Mouse (Mus musculus): Measurements from ENCODE around the gene Hras. TPM values are rescaled to one million over a fixed set of nuclear protein-coding genes. Genes with fewer than 3 reads are reported as not detected.

Hras gene
- polyA plus RNA-seq, 1 experiment from 2014 or later = 182 TPM

DNA sequence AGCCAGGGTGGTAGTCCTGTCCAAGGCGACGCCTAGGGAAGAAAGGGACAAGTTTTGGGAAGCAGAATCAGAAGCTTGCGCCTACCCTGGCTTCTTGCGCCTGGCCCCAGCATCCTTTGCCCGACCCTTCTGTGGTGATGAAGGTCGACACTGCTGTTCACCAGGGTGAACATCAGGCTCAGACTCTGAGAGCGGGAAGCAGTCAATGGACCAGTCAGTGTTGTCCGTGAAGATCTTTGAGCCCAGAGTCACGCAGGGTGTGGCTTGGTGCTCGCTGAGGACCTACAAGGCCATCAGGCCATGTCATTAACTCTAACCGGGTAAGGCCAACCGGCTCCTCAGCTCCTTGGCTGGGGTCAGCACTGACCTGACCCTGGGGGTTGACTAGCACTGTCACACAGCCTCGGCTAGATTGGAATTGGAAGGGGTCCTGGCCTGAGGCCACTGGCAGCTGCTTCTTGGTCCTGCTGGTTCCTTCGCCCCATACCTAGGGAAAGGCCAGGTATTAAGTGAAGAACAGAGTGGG is 16.9 kb upstream of the Hras start:
- no peak overlapping the region for H3K27ac ChIP-seq (replicated peaks)
- 91% methylated on average over 14 of the region's 14 CpGs for WGBS
- H3K27me3 ChIP-seq = no peaks in the 10 kb centered on the region
- H3K9me3 ChIP-seq = no peaks in the 10 kb centered on the region
- no peak overlapping the region for H3K4me2 ChIP-seq
- H3K4me3 ChIP-seq = no peak overlapping the region
- ATAC-seq (ENCODE audit: low FRiP score, low read depth) = no peak
- no peaks in the 10 kb centered on the region for H3K36me3 ChIP-seq
- no peak overlapping the region for H3K9ac ChIP-seq
- peaks cover 6% of the 10 kb centered on the region for H3K4me1 ChIP-seq (replicated peaks)

DNA sequence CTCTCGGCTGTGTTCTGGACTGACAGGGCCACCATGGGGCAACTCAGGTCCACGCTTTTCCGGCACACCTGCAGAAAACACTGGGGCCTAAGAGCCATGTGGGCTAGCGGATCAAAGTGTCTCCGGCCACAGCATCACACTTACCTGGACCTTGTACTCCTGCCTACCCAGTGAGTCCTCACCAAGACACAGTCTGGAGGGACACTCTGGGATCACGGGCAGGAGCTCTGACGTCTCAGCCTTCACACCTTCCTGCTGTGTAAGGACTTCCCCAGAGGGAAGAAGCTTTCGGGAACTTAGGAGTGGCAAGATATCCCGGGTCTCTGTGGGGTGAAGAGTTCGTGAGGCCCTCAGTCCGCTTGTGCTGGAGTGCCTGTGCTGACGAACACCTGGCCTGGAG is 16.3 kb upstream of the Hras start:
- no peak overlapping the region for H3K4me2 ChIP-seq
- H3K9ac ChIP-seq = no peak overlapping the region
- no peak for ATAC-seq (ENCODE audit: low FRiP score, low read depth)
- no peak overlapping the region for H3K27ac ChIP-seq (replicated peaks)
- peaks cover 5% of the 10 kb centered on the region for H3K4me1 ChIP-seq (replicated peaks)
- no peak overlapping the region for H3K4me3 ChIP-seq
- H3K9me3 ChIP-seq = no peaks in the 10 kb centered on the region
- no peaks in the 10 kb centered on the region for H3K27me3 ChIP-seq
- H3K36me3 ChIP-seq = no peaks in the 10 kb centered on the region
- WGBS = 87% methylated on average over 12 of the region's 12 CpGs

DNA sequence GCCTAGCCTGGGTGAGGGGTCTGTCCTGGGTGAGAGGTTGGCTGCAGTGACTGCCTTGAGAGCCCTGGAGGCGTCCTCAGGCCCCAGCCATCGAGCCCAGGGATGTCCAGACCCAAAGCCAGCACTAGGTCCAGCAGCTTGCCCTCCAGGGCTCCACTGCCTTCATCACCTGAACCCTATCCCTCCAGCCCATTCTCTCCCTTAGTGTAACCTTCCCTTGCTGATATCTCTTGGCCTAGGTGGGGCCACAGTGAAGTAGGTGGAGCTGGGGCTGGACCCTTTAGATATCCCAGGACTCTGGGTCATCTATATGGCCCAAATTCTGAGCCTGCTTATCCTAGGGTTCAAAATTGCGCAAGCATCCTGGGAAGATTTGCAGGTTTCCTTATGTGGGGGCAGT is 15.7 kb upstream of the Hras start:
- Histone ChIP-seq H3K9ac (no peak overlapping the region), H3K27me3 (no peaks in the 10 kb centered on the region), H3K9me3 (no peaks in the 10 kb centered on the region), H3K4me2 (no peak overlapping the region), H3K36me3 (no peaks in the 10 kb centered on the region), H3K4me1 (replicated peaks) (no peaks in the 10 kb centered on the region), H3K4me3 (no peak overlapping the region), H3K27ac (replicated peaks) (no peak overlapping the region)
- ATAC-seq (ENCODE audit: low FRiP score, low read depth) = no peak
- 84% methylated on average over 3 of the region's 3 CpGs for WGBS

DNA sequence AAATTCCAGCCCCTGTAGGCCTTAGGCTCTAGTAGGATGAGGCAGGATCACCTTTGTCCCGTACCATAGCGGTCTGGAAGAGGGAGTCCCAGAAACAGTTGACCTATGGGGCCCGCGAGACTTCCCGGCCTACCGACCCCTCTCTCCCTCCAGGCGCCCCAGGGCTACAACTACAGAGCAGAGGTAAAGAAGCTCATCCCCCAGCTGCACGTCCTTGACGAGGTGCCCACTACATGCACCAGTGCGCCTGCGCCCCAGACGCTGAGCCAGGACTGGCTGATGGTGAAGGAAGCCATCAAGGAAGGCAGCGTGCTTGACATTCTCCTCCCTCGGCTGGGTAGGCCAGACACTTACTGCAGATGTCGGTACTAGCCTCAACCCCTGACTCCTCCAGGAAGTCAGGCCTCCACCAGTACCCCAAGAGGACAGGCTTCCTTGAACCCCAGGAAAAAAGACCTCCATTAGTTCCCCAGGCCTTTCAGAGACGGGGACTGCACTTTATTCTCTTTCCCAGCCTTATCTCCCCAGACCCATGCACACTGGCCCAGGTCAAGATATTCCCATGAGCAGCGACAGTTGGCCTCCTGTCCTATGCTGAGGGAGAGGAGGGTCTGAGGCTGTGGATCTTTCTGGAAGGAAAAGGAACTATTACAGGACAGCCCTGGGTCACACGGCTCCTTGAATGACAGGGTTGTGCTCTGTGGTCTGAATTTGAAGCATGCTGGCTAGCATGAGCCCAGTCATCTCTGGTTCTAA is 12.6 kb upstream of the Hras start:
- Histone ChIP-seq H3K4me2 (no peak overlapping the region), H3K4me1 (replicated peaks) (no peaks in the 10 kb centered on the region), H3K9me3 (no peaks in the 10 kb centered on the region), H3K27me3 (no peaks in the 10 kb centered on the region), H3K4me3 (no peak overlapping the region), H3K9ac (no peak overlapping the region), H3K36me3 (no peaks in the 10 kb centered on the region), H3K27ac (replicated peaks) (no peak overlapping the region)
- 94% methylated on average over 18 of the region's 18 CpGs for WGBS
- ATAC-seq (ENCODE audit: low FRiP score, low read depth) = 0 out of 2 replicates have a peak, but pooled peaks have one; percentile 31

DNA sequence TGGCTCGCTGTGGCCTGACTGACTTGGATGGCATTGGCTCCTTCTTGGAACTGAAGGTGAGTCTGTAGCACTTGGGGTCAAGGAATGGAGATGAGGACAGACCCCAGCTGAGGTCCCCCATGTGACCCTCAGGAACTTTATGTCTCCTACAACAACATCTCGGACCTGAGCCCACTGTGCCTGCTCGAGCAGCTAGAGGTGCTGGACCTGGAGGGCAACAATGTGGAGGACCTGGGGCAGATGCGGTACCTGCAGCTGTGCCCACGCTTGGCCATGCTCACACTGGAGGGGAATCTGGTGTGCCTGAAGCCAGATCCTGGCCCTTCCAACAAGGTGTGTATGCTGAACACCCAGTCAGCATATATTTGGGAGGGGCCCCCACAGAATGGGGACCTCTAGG is 11.7 kb upstream of the Hras start:
- Histone ChIP-seq H3K4me3 (no peak overlapping the region), H3K27me3 (no peaks in the 10 kb centered on the region), H3K4me2 (no peak overlapping the region), H3K36me3 (no peaks in the 10 kb centered on the region), H3K9ac (no peak overlapping the region), H3K27ac (replicated peaks) (no peak overlapping the region), H3K9me3 (no peaks in the 10 kb centered on the region), H3K4me1 (replicated peaks) (no peaks in the 10 kb centered on the region)
- no peak for ATAC-seq (ENCODE audit: low FRiP score, low read depth)
- WGBS = 93% methylated on average over 5 of the region's 5 CpGs

DNA sequence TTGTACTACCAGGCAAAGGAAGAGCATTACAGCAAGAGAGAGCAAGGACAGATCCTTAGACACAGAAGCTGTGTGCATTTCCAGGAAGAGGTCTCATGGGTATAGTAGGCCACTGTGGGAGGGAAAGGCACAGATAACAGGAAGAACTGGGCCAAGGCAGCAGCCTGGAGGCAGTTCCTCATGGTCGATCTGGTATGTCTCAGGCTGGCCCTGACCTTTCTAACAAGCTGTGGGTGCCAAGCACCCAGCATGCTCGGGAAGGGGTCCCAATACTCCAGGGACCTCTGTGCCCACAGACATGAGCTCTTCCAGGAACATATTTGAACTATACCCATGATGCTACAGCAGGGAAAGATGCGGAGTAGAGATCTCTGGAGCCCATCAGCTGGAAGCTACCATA is 10.7 kb upstream of the Hras start:
- no peak overlapping the region for H3K9ac ChIP-seq
- H3K9me3 ChIP-seq = no peaks in the 10 kb centered on the region
- no peak overlapping the region for H3K27ac ChIP-seq (replicated peaks)
- H3K4me2 ChIP-seq = no peak overlapping the region
- H3K27me3 ChIP-seq = no peaks in the 10 kb centered on the region
- no peaks in the 10 kb centered on the region for H3K36me3 ChIP-seq
- 81% methylated on average over 3 of the region's 3 CpGs for WGBS
- ATAC-seq (ENCODE audit: low FRiP score, low read depth) = no peak
- H3K4me3 ChIP-seq = no peak overlapping the region
- no peaks in the 10 kb centered on the region for H3K4me1 ChIP-seq (replicated peaks)

DNA sequence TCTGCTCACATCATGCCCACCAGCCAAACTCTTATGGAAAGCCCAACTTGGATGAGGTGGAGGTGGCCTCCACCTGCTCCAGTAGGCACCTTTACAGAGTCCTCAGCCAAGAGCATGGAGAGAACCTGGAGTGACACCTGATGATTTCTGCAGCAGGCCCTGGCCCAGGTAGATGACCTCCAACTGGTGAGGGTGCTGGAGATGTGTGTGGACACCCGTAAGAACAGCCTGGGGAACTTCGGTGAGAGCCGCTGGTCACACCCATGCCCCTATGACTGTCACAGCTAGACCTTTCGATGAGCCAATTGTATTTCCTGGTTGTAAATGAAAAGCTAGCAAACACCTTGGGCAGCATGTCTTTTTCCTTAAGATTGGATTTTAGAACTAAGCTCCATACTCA is 4.3 kb upstream of the Hras start:
- no peak overlapping the region for H3K4me2 ChIP-seq
- no peak overlapping the region for H3K27ac ChIP-seq (replicated peaks)
- no peaks in the 10 kb centered on the region for H3K36me3 ChIP-seq
- H3K27me3 ChIP-seq = no peaks in the 10 kb centered on the region
- peaks cover 15% of the 10 kb centered on the region for H3K4me1 ChIP-seq (replicated peaks)
- WGBS = 96% methylated on average over 4 of the region's 4 CpGs
- no peaks in the 10 kb centered on the region for H3K9me3 ChIP-seq
- H3K4me3 ChIP-seq = no peak overlapping the region
- no peak overlapping the region for H3K9ac ChIP-seq
- ATAC-seq (ENCODE audit: low FRiP score, low read depth) = no peak

DNA sequence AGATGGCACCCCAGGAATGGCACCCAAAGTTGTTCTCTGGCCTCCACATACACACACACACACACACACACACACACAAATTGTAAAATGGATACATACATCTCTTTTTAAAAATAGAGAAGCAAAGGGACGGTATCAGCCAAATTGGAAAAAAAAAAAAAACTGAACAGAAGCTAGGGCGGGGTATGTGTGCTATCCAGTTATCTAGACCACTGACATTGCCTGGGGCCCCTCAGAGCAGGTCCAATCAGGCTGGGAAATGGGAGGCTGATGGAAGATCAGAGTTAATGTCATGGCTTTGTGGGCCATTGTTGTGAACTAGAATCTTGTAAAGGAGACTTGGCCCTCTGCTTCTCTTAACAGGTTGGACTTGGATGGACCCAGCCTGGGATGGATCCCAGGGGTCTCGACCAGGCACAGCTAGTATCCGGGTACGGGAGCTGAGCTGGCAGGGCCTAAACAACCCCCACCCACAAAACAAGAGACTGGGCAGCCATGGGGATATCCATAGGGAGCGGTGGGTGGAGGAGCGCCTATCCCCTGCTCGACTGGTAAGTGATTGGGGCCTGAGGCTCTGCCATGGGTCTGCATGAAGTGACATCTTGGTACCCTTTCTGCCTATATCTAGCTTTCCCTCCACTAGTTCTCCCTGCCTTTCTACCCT is 2.9 kb upstream of the Hras start:
- Histone ChIP-seq H3K36me3 (peaks cover 4% of the 10 kb centered on the region; the same call in 1 of the 2 replicates), H3K27me3 (no peaks in the 10 kb centered on the region), H3K4me1 (replicated peaks) (peaks cover 29% of the 10 kb centered on the region), H3K4me3 (no peak overlapping the region), H3K4me2 (no peak overlapping the region), H3K9me3 (no peaks in the 10 kb centered on the region), H3K9ac (no peak overlapping the region), H3K27ac (replicated peaks) (no peak overlapping the region)
- WGBS = 91% methylated on average over 8 of the region's 8 CpGs
- no peak for ATAC-seq (ENCODE audit: low FRiP score, low read depth)

DNA sequence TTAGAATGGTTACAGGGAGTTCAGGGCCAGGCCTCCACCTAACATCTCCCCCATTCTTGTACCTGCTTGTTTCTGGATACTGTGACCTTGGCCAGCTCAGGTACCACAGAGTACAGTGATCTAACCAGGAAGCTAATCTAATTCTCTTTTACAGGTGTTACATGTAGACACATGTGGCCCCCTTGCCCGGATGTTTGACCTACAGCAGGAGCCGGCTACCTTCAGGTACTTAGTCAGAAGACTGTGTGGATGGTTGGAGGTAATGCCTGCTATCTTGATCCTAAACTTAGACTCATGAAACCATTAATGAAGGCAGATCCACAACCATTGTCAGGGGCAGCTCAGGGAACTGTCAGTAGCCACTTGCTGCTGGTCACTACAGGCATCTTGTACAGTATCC is 1.9 kb upstream of the Hras start:
- no peak for ATAC-seq (ENCODE audit: low FRiP score, low read depth)
- Histone ChIP-seq H3K27ac (replicated peaks) (no peak overlapping the region), H3K27me3 (no peaks in the 10 kb centered on the region), H3K9me3 (no peaks in the 10 kb centered on the region), H3K36me3 (peaks cover 13% of the 10 kb centered on the region), H3K4me3 (peak overlapping the region; percentile 67; the same call in 1 of the 2 replicates), H3K9ac (no peak overlapping the region), H3K4me1 (replicated peaks) (peaks cover 29% of the 10 kb centered on the region), H3K4me2 (peak overlapping the region; percentile 100; the same call in 1 of the 2 replicates)
- WGBS = 94% methylated on average over 2 of the region's 2 CpGs

DNA sequence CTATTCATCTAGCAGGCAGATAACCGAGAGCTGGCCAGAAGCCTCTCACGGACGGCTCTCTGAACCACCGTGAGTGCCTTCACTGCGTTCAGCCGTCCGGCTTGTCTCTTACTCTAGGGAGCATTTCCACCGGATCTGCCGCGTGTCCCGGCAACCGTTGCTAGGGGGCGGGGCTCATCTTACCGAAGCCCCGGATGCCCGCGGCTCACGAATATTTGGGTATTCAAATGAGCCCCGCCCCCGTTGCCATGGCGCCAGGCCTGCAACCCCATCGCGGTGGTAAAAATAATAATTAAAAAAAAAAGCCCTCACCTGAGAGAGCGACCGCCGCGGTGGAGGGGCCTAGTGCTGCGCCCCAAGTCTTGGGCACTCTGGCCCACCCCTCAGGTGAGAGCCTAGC is 1.0 kb upstream of the Hras start:
- Histone ChIP-seq H3K9me3 (no peaks in the 10 kb centered on the region), H3K27me3 (no peaks in the 10 kb centered on the region), H3K4me2 (peak overlapping the region; percentile 100), H3K4me1 (replicated peaks) (peaks cover 29% of the 10 kb centered on the region), H3K4me3 (peak overlapping the region; percentile 67), H3K27ac (replicated peaks) (peak overlapping the region; percentile 81), H3K9ac (peak overlapping the region; percentile 53), H3K36me3 (peaks cover 22% of the 10 kb centered on the region)
- under 1% methylated on average over 28 of the region's 28 CpGs for whole genome bisulfite sequencing
- ATAC-seq (ENCODE audit: low FRiP score, low read depth) = peak; percentile 21

DNA sequence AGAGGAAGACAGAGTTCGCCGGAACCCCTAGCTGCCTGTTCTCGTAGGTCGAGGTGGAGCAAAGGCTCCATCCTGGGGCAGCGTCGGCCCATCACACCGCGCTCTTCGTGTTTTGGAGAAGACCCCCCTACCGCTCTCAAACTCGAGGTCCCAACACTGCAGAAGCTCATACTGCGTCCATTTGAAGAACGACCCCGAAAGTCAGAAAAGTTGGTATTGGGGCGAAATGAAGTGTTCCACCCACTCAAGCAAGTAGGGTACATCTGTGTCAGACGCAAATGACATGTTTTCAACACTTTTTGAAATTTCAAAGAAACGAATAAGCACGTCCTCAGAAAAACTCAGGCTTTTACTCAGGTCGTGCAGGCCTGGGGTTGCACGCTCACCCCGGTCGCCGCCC is 604 bp upstream of the Hras start:
- 0% methylated on average over 23 of the region's 23 CpGs for WGBS
- ATAC-seq (ENCODE audit: low FRiP score, low read depth) = no peak
- peak overlapping the region; percentile 67 for H3K4me3 ChIP-seq

DNA sequence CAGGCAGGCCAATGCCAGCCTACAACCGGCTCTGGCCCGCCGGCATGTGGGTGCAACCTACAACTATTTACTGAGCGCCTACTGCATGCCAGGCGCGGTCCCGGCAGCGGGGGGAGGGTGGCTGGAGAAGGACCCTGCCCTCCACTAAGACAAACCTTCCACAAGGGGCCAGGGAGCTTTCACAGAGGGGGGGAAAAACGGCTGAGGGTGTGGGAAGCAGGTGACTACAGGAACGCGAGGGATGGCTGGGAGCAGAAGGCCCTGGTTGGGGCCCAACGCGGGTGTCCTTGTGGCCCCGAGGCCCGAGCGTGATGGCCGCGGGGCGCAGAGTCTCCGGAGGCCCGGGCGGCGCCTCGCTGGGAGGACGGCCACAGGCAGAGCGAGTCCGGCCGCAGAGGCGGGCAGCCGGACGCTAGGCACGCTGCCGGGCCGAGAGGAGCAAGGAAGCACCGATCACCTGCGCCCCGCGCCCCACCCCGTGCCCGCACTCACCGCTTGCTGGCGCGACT is 403 bp downstream of the Hras start:
- H3K36me3 ChIP-seq = peaks cover 33% of the 10 kb centered on the region
- WGBS = 0% methylated on average over 32 of the region's 43 CpGs
- no peaks in the 10 kb centered on the region for H3K9me3 ChIP-seq
- H3K4me2 ChIP-seq = peak overlapping the region; percentile 100
- H3K4me3 ChIP-seq = peak overlapping the region; percentile 67
- no peaks in the 10 kb centered on the region for H3K27me3 ChIP-seq
- H3K4me1 ChIP-seq (replicated peaks) = peaks cover 29% of the 10 kb centered on the region
- ATAC-seq (ENCODE audit: low FRiP score, low read depth) = no peak
- peak overlapping the region; percentile 87 for H3K27ac ChIP-seq (replicated peaks)
- H3K9ac ChIP-seq = peak overlapping the region; percentile 98

More for the DNA sequence above, 604 bp upstream of the Hras start:
- Histone ChIP-seq H3K4me2 (peak overlapping the region; percentile 100), H3K4me1 (replicated peaks) (peaks cover 29% of the 10 kb centered on the region), H3K27me3 (no peaks in the 10 kb centered on the region), H3K36me3 (peaks cover 26% of the 10 kb centered on the region), H3K9me3 (no peaks in the 10 kb centered on the region), H3K9ac (peak overlapping the region; percentile 53), H3K27ac (replicated peaks) (peak overlapping the region; percentile 81)
